Mouse (Mus musculus): Measurements from ENCODE around the gene Rab40c. TPM values are rescaled to one million over a fixed set of nuclear protein-coding genes. Genes with fewer than 3 reads are reported as not detected.
A peak's percentile ranks its signal among the peaks of the same experiment; 100 is the strongest.

Rab40c gene
- polyA plus RNA-seq, 1 experiment = 43.4 TPM

DNA sequence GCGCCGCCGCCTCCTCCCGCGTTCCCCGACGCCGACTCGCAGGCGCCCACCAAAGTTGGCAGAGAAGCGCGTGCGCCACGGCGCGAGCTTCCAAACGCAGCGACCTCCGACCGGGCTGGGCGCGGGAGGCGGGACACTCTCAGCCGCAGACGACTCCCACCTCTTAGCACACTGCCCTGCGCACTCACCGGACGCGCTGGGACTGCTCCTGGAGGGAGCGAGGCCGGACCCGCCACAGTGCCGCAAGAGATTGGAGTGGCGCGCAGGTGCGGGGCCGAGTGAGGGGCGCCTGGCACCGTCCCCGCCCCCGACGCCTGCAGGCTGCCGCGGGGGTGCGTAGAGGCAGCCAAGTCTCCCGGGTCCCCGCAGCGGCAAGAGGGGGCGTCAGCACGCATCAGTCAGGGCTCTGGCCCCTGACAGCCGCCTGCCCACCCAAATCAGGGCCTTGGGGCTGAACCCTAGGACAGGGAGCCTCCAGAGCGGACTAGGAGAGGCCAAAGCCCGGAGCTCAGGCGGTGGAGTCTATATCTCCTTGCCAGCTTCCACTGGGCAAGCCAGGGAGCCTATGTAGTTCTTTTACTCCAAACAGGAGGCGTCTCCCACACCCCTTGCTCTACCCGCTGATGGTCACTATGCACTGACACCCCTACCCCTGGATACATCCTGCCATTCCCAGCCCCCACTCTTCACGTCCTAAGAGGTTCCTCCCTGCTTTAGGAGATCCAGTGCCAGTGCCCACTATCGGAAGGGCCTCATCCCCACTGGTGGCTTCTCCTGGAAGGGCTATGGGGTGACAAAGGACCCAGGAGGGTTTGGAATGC lies 32.5 kb upstream of the Rab40c start, which contains the start of gene A930017K11Rik:
Gene A930017K11Rik (minus strand): TSS at position 763 of the 821 bp plus-strand sequence.
- 4% methylated on average over 58 of the region's 58 CpGs for WGBS
- Histone ChIP-seq H3K4me3 (ENCODE audit: low read depth, low read length) (peak within 1 kb of the TSS; percentile 54), H3K27me3 (ENCODE audit: control insufficient read depth, insufficient read depth, low read length) (peaks cover 16% of the 10 kb centered on the region), H3K36me3 (ENCODE audit: control insufficient read depth, insufficient read depth, low read length) (no peaks in the 10 kb centered on the region), H3K4me1 (ENCODE audit: control insufficient read depth, insufficient read depth, insufficient read length, low read length) (no peaks in the 10 kb centered on the region; the same call in 1 of the 2 replicates), H3K27ac (ENCODE audit: insufficient read depth, low read depth, low read length) (no peak within 1 kb of the TSS)
- TF ChIP-seq CTCF (IDR thresholded peaks at IDR 0.05; ENCODE audit: extremely low read depth, insufficient read length, insufficient replicate concordance, low read depth, low read length) (no peak), POLR2A (IDR thresholded peaks at IDR 0.05; ENCODE audit: low read depth, low read length) (no peak)

DNA sequence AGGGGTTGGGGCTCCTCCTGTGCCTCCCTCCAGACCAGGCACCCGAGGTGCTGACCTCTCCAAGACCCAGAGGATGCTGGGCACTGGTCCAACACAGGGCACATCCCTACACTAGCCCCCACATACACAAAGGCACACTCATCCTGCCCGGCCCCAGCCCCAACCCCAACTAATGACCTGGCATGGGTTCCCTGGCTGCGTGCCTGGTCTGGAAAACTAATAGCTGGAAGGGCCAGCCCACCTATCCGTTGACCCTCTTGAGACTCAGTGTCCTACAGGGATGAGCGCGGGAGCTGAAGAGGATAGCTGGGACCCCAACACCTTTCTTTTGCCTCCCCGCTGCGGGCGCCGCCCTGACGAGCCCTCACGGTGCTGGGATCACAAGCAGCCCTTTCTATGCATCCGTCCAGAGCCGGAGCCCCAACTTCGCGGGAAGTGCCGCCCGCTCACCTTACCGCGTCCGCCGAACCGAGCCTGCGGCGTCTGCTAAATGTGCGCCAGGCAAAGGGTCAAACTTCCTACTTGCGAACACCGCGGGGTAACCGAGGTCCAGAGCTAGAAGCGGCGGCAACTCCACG lies 31.8 kb upstream of the Rab40c start:
- H3K27ac ChIP-seq (ENCODE audit: insufficient read depth, low read depth, low read length) = no peak overlapping the region
- peak overlapping the region; percentile 54 for H3K4me3 ChIP-seq (ENCODE audit: low read depth, low read length)
- TF ChIP-seq POLR2A (IDR thresholded peaks at IDR 0.05; ENCODE audit: low read depth, low read length) (no peak), CTCF (IDR thresholded peaks at IDR 0.05; ENCODE audit: extremely low read depth, insufficient read length, insufficient replicate concordance, low read depth, low read length) (no peak)
- WGBS = 2% methylated on average over 33 of the region's 33 CpGs
- H3K27me3 ChIP-seq (ENCODE audit: control insufficient read depth, insufficient read depth, low read length) = peaks cover 16% of the 10 kb centered on the region
- no peaks in the 10 kb centered on the region; the same call in 1 of the 2 replicates for H3K4me1 ChIP-seq (ENCODE audit: control insufficient read depth, insufficient read depth, insufficient read length, low read length)
- no peaks in the 10 kb centered on the region for H3K36me3 ChIP-seq (ENCODE audit: control insufficient read depth, insufficient read depth, low read length)

DNA sequence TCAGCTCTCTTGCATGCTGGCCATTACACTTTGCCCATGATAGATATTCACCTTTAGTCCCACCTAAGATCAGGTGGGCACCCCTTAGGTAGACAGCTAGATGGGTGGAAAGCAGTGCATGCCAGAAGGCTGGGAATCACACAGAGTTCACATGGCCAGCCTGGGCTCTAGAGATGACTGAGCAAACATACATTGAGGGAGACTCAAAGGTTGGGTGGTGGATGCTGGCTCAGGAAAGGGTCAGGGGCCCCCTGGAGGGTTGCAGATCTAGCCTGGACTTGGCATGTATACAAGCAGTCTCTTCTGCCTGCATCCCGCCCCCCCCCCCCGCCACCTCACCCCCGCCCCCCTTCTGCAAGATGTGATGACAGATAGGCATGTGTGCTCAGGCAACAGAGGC lies 31.2 kb upstream of the Rab40c start:
- no peak overlapping the region for H3K4me3 ChIP-seq (ENCODE audit: low read depth, low read length)

DNA sequence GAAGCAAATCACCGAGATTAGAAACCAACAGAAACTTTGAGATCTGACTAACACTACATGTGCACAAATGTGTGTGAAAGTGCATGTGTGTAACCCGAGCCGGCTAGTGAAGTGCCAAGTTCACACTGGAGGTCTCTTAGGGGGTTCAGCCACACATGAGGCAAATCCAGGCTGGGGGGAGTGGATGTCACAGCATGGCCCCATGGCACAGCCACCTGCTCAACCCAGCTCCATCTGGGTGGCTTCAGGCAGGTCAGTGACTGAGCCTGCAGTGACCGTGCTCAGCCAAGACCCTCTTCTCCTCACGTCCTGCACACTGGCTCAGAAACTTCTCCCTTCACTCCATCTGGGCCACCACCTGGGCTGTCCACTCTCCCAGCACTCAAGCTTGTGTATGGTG lies 30.5 kb upstream of the Rab40c start:
- Histone ChIP-seq H3K4me3 (ENCODE audit: low read depth, low read length) (no peak overlapping the region), H3K27ac (ENCODE audit: insufficient read depth, low read depth, low read length) (no peak overlapping the region), H3K27me3 (ENCODE audit: control insufficient read depth, insufficient read depth, low read length) (peaks cover 16% of the 10 kb centered on the region), H3K4me1 (ENCODE audit: control insufficient read depth, insufficient read depth, insufficient read length, low read length) (no peaks in the 10 kb centered on the region; the same call in 1 of the 2 replicates), H3K36me3 (ENCODE audit: control insufficient read depth, insufficient read depth, low read length) (no peaks in the 10 kb centered on the region)
- WGBS = 67% methylated on average over 5 of the region's 5 CpGs
- TF ChIP-seq CTCF (IDR thresholded peaks at IDR 0.05; ENCODE audit: extremely low read depth, insufficient read length, insufficient replicate concordance, low read depth, low read length) (no peak), POLR2A (IDR thresholded peaks at IDR 0.05; ENCODE audit: low read depth, low read length) (no peak)

More for the DNA sequence above, 31.2 kb upstream of the Rab40c start:
- 7% methylated on average over 3 of the region's 3 CpGs for WGBS
- no peak for TF ChIP-seq POLR2A (IDR thresholded peaks at IDR 0.05; ENCODE audit: low read depth, low read length)
- TF ChIP-seq CTCF (IDR thresholded peaks at IDR 0.05; ENCODE audit: extremely low read depth, insufficient read length, insufficient replicate concordance, low read depth, low read length) = no peak
- no peaks in the 10 kb centered on the region; the same call in 1 of the 2 replicates for H3K4me1 ChIP-seq (ENCODE audit: control insufficient read depth, insufficient read depth, insufficient read length, low read length)
- H3K27me3 ChIP-seq (ENCODE audit: control insufficient read depth, insufficient read depth, low read length) = peaks cover 16% of the 10 kb centered on the region
- no peak overlapping the region for H3K27ac ChIP-seq (ENCODE audit: insufficient read depth, low read depth, low read length)
- H3K36me3 ChIP-seq (ENCODE audit: control insufficient read depth, insufficient read depth, low read length) = no peaks in the 10 kb centered on the region

DNA sequence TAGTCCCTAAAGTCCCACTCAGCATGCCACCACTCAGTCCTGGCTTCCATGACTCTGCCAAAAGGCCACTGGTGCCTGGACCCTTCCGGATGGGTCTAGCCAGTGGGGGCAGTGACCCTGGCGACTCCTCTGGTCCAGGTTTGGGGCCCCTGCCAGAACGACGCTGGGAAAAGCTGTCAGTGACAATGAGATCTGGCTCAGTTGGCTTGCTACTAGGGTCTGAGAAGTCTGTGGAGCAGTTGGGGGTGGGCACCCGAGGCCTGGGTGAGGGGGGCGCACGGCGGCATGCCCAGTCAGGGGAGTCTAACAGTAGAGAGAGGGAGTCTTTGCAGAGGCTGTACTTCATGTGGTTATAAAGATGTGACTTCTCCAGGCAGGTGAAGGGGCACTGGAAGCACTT lies 28.5 kb upstream of the Rab40c start:
- Histone ChIP-seq H3K36me3 (ENCODE audit: control insufficient read depth, insufficient read depth, low read length) (no peaks in the 10 kb centered on the region), H3K27ac (ENCODE audit: insufficient read depth, low read depth, low read length) (no peak overlapping the region), H3K4me1 (ENCODE audit: control insufficient read depth, insufficient read depth, insufficient read length, low read length) (peaks cover 3% of the 10 kb centered on the region), H3K4me3 (ENCODE audit: low read depth, low read length) (no peak overlapping the region), H3K27me3 (ENCODE audit: control insufficient read depth, insufficient read depth, low read length) (peaks cover 16% of the 10 kb centered on the region)
- TF ChIP-seq CTCF (IDR thresholded peaks at IDR 0.05; ENCODE audit: extremely low read depth, insufficient read length, insufficient replicate concordance, low read depth, low read length) = no peak
- TF ChIP-seq POLR2A (IDR thresholded peaks at IDR 0.05; ENCODE audit: low read depth, low read length) = no peak
- 82% methylated on average over 8 of the region's 8 CpGs for WGBS

DNA sequence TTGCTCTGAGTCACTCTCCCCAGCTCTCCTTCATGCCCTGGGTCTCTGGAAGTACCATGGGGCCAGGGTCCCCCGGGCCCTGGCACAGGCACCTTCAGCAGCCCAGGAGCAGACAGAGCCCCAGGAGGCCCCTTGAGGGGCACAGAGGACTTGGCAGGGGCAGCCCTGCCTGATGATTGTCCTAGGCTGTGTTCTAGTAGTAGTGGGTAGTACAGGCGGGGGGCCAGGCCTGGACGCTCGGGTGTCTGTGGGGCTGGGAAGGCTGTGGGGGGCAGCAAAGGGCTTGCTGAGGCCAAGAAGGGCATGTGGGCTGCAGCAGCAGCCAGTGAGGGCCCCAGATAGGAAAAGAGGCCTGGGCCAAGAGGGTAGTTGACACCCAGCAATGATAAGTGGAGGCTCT lies 28.0 kb upstream of the Rab40c start:
- H3K27ac ChIP-seq (ENCODE audit: insufficient read depth, low read depth, low read length) = no peak overlapping the region
- peaks cover 16% of the 10 kb centered on the region for H3K27me3 ChIP-seq (ENCODE audit: control insufficient read depth, insufficient read depth, low read length)
- H3K4me1 ChIP-seq (ENCODE audit: control insufficient read depth, insufficient read depth, insufficient read length, low read length) = peaks cover 8% of the 10 kb centered on the region
- TF ChIP-seq CTCF (IDR thresholded peaks at IDR 0.05; ENCODE audit: extremely low read depth, insufficient read length, insufficient replicate concordance, low read depth, low read length) (no peak), POLR2A (IDR thresholded peaks at IDR 0.05; ENCODE audit: low read depth, low read length) (no peak)
- H3K36me3 ChIP-seq (ENCODE audit: control insufficient read depth, insufficient read depth, low read length) = no peaks in the 10 kb centered on the region
- H3K4me3 ChIP-seq (ENCODE audit: low read depth, low read length) = no peak overlapping the region
- 87% methylated on average over 4 of the region's 4 CpGs for WGBS

DNA sequence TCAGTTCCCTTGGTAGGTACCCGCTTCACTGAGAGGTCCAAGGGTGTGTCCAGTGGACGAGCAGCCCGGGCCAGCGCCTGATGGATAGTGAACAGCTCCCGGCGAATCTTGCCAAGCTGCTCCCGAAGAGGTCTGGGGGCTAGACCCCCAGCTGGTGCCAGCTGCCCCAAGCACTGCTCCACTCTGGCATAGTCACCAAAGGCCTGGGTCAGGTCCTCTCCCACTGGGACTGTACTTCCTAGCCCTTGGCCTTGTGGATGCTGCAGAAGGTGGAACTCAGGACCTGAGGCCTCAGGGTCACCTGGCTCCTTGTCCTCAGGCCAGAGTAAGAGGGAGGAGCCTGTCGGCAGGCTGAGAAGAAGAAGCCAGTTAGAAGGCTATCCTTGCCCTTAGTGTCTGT lies 27.4 kb upstream of the Rab40c start:
- 81% methylated on average over 8 of the region's 8 CpGs for WGBS

More for the DNA sequence above, 27.4 kb upstream of the Rab40c start:
- Histone ChIP-seq H3K4me3 (ENCODE audit: low read depth, low read length) (no peak overlapping the region), H3K36me3 (ENCODE audit: control insufficient read depth, insufficient read depth, low read length) (no peaks in the 10 kb centered on the region), H3K27me3 (ENCODE audit: control insufficient read depth, insufficient read depth, low read length) (peaks cover 11% of the 10 kb centered on the region), H3K27ac (ENCODE audit: insufficient read depth, low read depth, low read length) (no peak overlapping the region), H3K4me1 (ENCODE audit: control insufficient read depth, insufficient read depth, insufficient read length, low read length) (peaks cover 12% of the 10 kb centered on the region)
- TF ChIP-seq CTCF (IDR thresholded peaks at IDR 0.05; ENCODE audit: extremely low read depth, insufficient read length, insufficient replicate concordance, low read depth, low read length) = no peak
- TF ChIP-seq POLR2A (IDR thresholded peaks at IDR 0.05; ENCODE audit: low read depth, low read length) = no peak
